35 mouse cellular contexts compared by ENCODE assay signal in the genomic region with DNA sequence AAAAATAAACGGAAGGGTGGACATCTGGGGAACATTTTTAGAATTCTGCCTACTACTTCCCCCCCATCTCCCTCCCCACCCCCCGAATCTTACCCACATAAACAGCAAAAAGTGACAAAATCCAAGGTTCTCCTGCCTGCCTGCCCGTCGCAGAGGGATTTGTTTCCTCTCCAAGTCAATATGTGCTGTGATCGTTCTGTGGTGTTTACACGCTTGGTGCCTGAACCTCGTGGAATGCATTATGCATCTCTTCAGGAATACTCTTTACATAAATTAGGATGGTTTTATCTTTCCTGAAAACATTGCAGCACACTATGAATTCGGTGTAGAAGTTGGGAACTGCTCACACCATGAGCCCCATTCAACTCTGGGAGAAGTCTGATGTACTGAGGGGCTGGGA. TPM values are rescaled to one million over a fixed set of nuclear protein-coding genes. Genes with fewer than 3 reads are reported as not detected.
"Had no signal": no experiment of that assay in that cellular context is flagged by ENCODE, and none has a peak within 500 bp of the region (broad histone marks: within the 10 kb centered on the region; RNA-seq: fewer than 3 reads in every experiment).

No protein-coding gene starts in this region.

- H3K9me3 ChIP-seq: heart, embryonic 10.5 days; heart, embryonic 12.5 days; hindbrain, embryonic 10.5 days; hindbrain, embryonic 12.5 days; intestine, embryonic 15.5 days; limb, embryonic 10.5 days; limb, embryonic 12.5 days; liver, embryonic 13.5 days; liver, embryonic 15.5 days had no signal

- H3K4me2 ChIP-seq: heart, embryonic 12.5 days; hindbrain, embryonic 12.5 days; hindbrain, embryonic 14.5 days; intestine, embryonic 15.5 days; limb, embryonic 12.5 days; liver, embryonic 11.5 days; liver, embryonic 13.5 days; liver, embryonic 15.5 days had no signal

- H3K9ac ChIP-seq: heart, embryonic 12.5 days; hindbrain, embryonic 12.5 days; hindbrain, embryonic 14.5 days; intestine, embryonic 15.5 days; limb, embryonic 12.5 days; liver, embryonic 13.5 days; liver, embryonic 15.5 days had no signal

- H3K36me3 ChIP-seq: heart, embryonic 10.5 days; heart, embryonic 12.5 days; hindbrain, embryonic 10.5 days; hindbrain, embryonic 12.5 days; intestine, embryonic 15.5 days; limb, embryonic 10.5 days; limb, embryonic 12.5 days; liver, embryonic 13.5 days; liver, embryonic 15.5 days had no signal

- H3K27me3 ChIP-seq: hindbrain, embryonic 12.5 days; intestine, embryonic 15.5 days; limb, embryonic 12.5 days; liver, embryonic 13.5 days; liver, embryonic 15.5 days had no signal

- DNase-seq: gastrocnemius, adult 2 months; gastrocnemius, postnatal 10 days; gastrocnemius, postnatal 25 days; heart, adult 18-20 months; heart, postnatal 10 days; heart, postnatal 4 days; kidney, adult 18-20 months; kidney, adult 8-10 months; kidney, postnatal 10 days; kidney, postnatal 25 days; kidney, postnatal 4 days; liver; liver, embryonic 13.5 days had no signal

- H3K4me1 ChIP-seq: intestine, embryonic 15.5 days; limb, embryonic 10.5 days; limb, embryonic 12.5 days; liver, embryonic 15.5 days had no signal

- H3K4me3 ChIP-seq: gastrocnemius, adult 2 months; heart, embryonic 10.5 days; heart, embryonic 12.5 days; hindbrain, embryonic 10.5 days; hindbrain, embryonic 12.5 days; intestine, embryonic 15.5 days; left cerebral cortex, adult 2 months; limb, embryonic 10.5 days; limb, embryonic 12.5 days; liver, embryonic 13.5 days; liver, embryonic 15.5 days had no signal

- H3K27ac ChIP-seq: gastrocnemius, adult 2 months; heart, embryonic 10.5 days; hindbrain, embryonic 10.5 days; hindbrain, embryonic 12.5 days; hindbrain, embryonic 14.5 days; intestine, embryonic 15.5 days; left cerebral cortex, adult 2 months; limb, embryonic 10.5 days; limb, embryonic 12.5 days; liver, embryonic 13.5 days; liver, embryonic 15.5 days had no signal

- ATAC-seq: hindbrain, embryonic 16.5 days; inflammation-experienced regulatory T-cells, adult 6 months; intestine, embryonic 15.5 days; intestine, postnatal 0 days had no signal

RNA-seq across cellular contexts. Expression of gene Clrn3, which starts 35.6 kb away (rescaled TPM):
- total RNA-seq: gastrocnemius, adult 2 months; gastrocnemius, postnatal 10 days; gastrocnemius, postnatal 25 days; gastrocnemius, postnatal 4 days; granulocyte monocyte progenitor cell, adult 5-6 weeks; heart, adult 18-20 months; heart, postnatal 10 days; heart, postnatal 25 days; heart, postnatal 4 days; layer of hippocampus, postnatal 10 days; layer of hippocampus, postnatal 25 days; left cerebral cortex, adult 2 months; left cerebral cortex, postnatal 14 days; left cerebral cortex, postnatal 36 days had no signal
- polyA plus RNA-seq: heart, embryonic 10.5 days; heart, embryonic 12.5 days; heart, embryonic 14.5 days; hindbrain, embryonic 10.5 days; hindbrain, embryonic 12.5 days; hindbrain, embryonic 14.5 days; hindbrain, embryonic 16.5 days; inflammation-experienced regulatory T-cells, adult 6 months; limb, embryonic 10.5 days; limb, embryonic 12.5 days; liver, embryonic 13.5 days had no signal
